Mouse (Mus musculus) bone marrow, adult 2 months (tissue): ENCODE measurements at regions not wholly inside any gene's neighbourhood (a gene's known extent, or its start where the extent isn't known, plus 50 kb on each side); places are given as distances from the start of the nearest gene placed in this dataset.

ENCODE experiments used
- H3K27ac ChIP-seq: fragments of 200-500 bp; 2 replicates; pipeline ENCODE4 v1.5.1; 2012; ENCODE audit warnings: low read depth, mild to moderate bottlenecking, control low read depth, inconsistent platforms, low read length; ENCODE audit not compliant: control insufficient read depth, poor library complexity, insufficient read depth
- H3K4me1 ChIP-seq: fragments of 200-500 bp; 2 replicates; pipeline ENCODE4 v1.6.1; 2011; ENCODE audit warnings: low read length; ENCODE audit not compliant: control insufficient read depth, insufficient read depth
- H3K4me3 ChIP-seq: fragments of 200-500 bp; replicated peaks from 2 replicates; pipeline ENCODE3; 2011; ENCODE audit warnings: mild to moderate bottlenecking, low read depth, low read length, control low read depth; ENCODE audit not compliant: control insufficient read depth
- CTCF ChIP-seq: fragments of 200-500 bp; IDR thresholded peaks from 2 replicates; pipeline ENCODE4 v1.5.1; 2011; ENCODE audit warnings: low read length, control low read depth; ENCODE audit not compliant: control insufficient read depth, insufficient read depth
- POLR2A ChIP-seq: fragments of 200-500 bp; IDR thresholded peaks from 2 replicates; pipeline ENCODE4 v1.6.1; 2011; ENCODE audit warnings: low read depth, mild to moderate bottlenecking, control low read depth, low read length, borderline replicate concordance; ENCODE audit not compliant: control insufficient read depth
- WGBS: fragments of 180-500 bp; shearing (Covaris S2); methylation state at CpG from one replicate; pipeline ENCODE4 v1.1.7; 2018; 5-methylcytosine and 5-hydroxymethylcytosine counted together

- TF ChIP-seq POLR2A: no peak
- TF ChIP-seq CTCF: no peak
- 72% methylated on average over 6 of the region's 6 CpGs for WGBS
- no peak overlapping the region for H3K4me3 ChIP-seq
- H3K27ac ChIP-seq: no peak overlapping the region
- no peaks in the 10 kb centered on the region for H3K4me1 ChIP-seq
These were observed 580.7 kb upstream of the Atp2b1 start for GRCm38 (mm10) chr10:98333411-98334067.

GRCm38 (mm10) chr10:98343827-98344226 lies 570.4 kb upstream of the Atp2b1 start:
- WGBS: 57% methylated on average over 5 of the region's 5 CpGs
- H3K27ac ChIP-seq: no peak overlapping the region
- no peaks in the 10 kb centered on the region for H3K4me1 ChIP-seq
- TF ChIP-seq POLR2A (no peak), CTCF (no peak)
- H3K4me3 ChIP-seq: no peak overlapping the region

- Histone ChIP-seq H3K27ac (no peak overlapping the region), H3K4me3 (no peak overlapping the region), H3K4me1 (no peaks in the 10 kb centered on the region)
- WGBS: 75% methylated on average over 5 of the region's 5 CpGs
- TF ChIP-seq POLR2A: no peak
- no peak for TF ChIP-seq CTCF
These were observed 564.7 kb upstream of the Atp2b1 start for GRCm38 (mm10) chr10:98349466-98349865.

- no peak overlapping the region for H3K4me3 ChIP-seq
- 84% methylated on average over 6 of the region's 6 CpGs for WGBS
These were observed 563.8 kb upstream of the Atp2b1 start for GRCm38 (mm10) chr10:98350318-98350926.

GRCm38 (mm10) chr10:98352061-98352460 lies 562.1 kb upstream of the Atp2b1 start:
- Histone ChIP-seq H3K4me1 (no peaks in the 10 kb centered on the region), H3K4me3 (no peak overlapping the region), H3K27ac (no peak overlapping the region)
- TF ChIP-seq POLR2A (no peak), CTCF (no peak)
- WGBS: 86% methylated on average over 2 of the region's 2 CpGs

More at GRCm38 (mm10) chr10:98350318-98350926, 563.8 kb upstream of the Atp2b1 start:
- TF ChIP-seq POLR2A (no peak), CTCF (no peak)
- Histone ChIP-seq H3K4me1 (no peaks in the 10 kb centered on the region), H3K27ac (no peak overlapping the region)

- H3K4me1 ChIP-seq: no peaks in the 10 kb centered on the region
- no peak overlapping the region for H3K4me3 ChIP-seq
- H3K27ac ChIP-seq: no peak overlapping the region
- 90% methylated on average over 2 of the region's 2 CpGs for WGBS
- TF ChIP-seq POLR2A (no peak), CTCF (no peak)
These were observed 559.7 kb upstream of the Atp2b1 start for GRCm38 (mm10) chr10:98354486-98354885.

GRCm38 (mm10) chr10:98364604-98365003 lies 549.6 kb upstream of the Atp2b1 start:
- no peaks in the 10 kb centered on the region for H3K4me1 ChIP-seq
- H3K27ac ChIP-seq: no peak overlapping the region
- 36% methylated on average over 2 of the region's 2 CpGs for WGBS
- TF ChIP-seq POLR2A (no peak), CTCF (no peak)
- H3K4me3 ChIP-seq: no peak overlapping the region

GRCm38 (mm10) chr10:98372561-98372960 lies 541.6 kb upstream of the Atp2b1 start:
- no peak overlapping the region for H3K27ac ChIP-seq
- H3K4me3 ChIP-seq: no peak overlapping the region
- WGBS: 53% methylated on average over 4 of the region's 4 CpGs
- no peak for TF ChIP-seq CTCF
- TF ChIP-seq POLR2A: no peak
- H3K4me1 ChIP-seq: no peaks in the 10 kb centered on the region
